Mouse (Mus musculus) hindbrain, embryonic 13.5 days (tissue): Measurements from ENCODE around the gene C1qtnf5. TPM values are rescaled to one million over a fixed set of nuclear protein-coding genes. Genes with fewer than 3 reads are reported as not detected.

Source experiments
- ATAC-seq: fragments of 200-750 bp; cut with Nextera tagmentation; 2 replicates; pipeline ENCODE4 v1.8.0; 2017; ENCODE audit warnings: moderate TSS enrichment; ENCODE audit not compliant: low FRiP score
- H3K27ac ChIP-seq: fragments of 300-500 bp; sonication (generic); 2 replicates; pipeline ENCODE4 v1.5.1; 2015; ENCODE audit warnings: inconsistent platforms, mild to moderate bottlenecking, moderate library complexity
- H3K27me3 ChIP-seq: fragments of 300-500 bp; sonication (generic); 2 replicates; pipeline ENCODE4 v1.6.1; 2015; ENCODE audit warnings: mild to moderate bottlenecking, inconsistent platforms
- H3K36me3 ChIP-seq: fragments of 300-500 bp; sonication (generic); 2 replicates; pipeline ENCODE4 v1.6.1; 2015; ENCODE audit warnings: mild to moderate bottlenecking, inconsistent platforms
- H3K4me1 ChIP-seq: fragments of 300-500 bp; sonication (generic); replicated peaks from 2 replicates; pipeline ENCODE4 v1.6.1; 2015; ENCODE audit warnings: inconsistent platforms
- H3K4me2 ChIP-seq: fragments of 300-500 bp; sonication (generic); 2 replicates; pipeline ENCODE4 v1.6.1; 2015; ENCODE audit warnings: inconsistent platforms, mild to moderate bottlenecking, moderate library complexity
- H3K4me3 ChIP-seq: fragments of 300-500 bp; sonication (generic); 2 replicates; pipeline ENCODE4 v1.5.1; 2015; ENCODE audit warnings: mild to moderate bottlenecking, inconsistent platforms
- H3K9ac ChIP-seq: fragments of 300-500 bp; sonication (generic); 2 replicates; pipeline ENCODE4 v1.6.1; 2015; ENCODE audit warnings: mild to moderate bottlenecking, inconsistent platforms
- H3K9me3 ChIP-seq: fragments of 300-500 bp; sonication (generic); 2 replicates; pipeline ENCODE4 v1.6.1; 2016; ENCODE audit warnings: inconsistent platforms
- WGBS: fragments of 180-500 bp; shearing (Covaris S2); methylation state at CpG from one replicate; pipeline ENCODE4 v1.1.7; 2015; 5-methylcytosine and 5-hydroxymethylcytosine counted together
- polyA plus RNA-seq: library from polyadenylated mRNA; unstranded; fragments of >200 nt; fragmentation: Nextera tagmentation; extraction: Ambion mirVana; gene quantifications from 2 replicates; pipeline ENCODE4 v1.2.1, GENCODE M21; 2015

C1qtnf5 gene
- polyA plus RNA-seq, 1 experiment from 2014 or later = 5.3 TPM

GRCm38 (mm10) chr9:44113105-44113789 is 6.2 kb downstream of the C1qtnf5 start, which contains the start of the genes Gm49380 and Rnf26:
Gene Gm49380, minus strand, starts transcription at chr9:44113500.
Gene Rnf26, minus strand, starts transcription at chr9:44113517.
- H3K4me1 ChIP-seq = peaks cover 40% of the 10 kb centered on the region
- under 1% methylated on average over 51 of the region's 51 CpGs for WGBS
- H3K27me3 ChIP-seq = no peaks in the 10 kb centered on the region
- H3K36me3 ChIP-seq = no peaks in the 10 kb centered on the region
- H3K27ac ChIP-seq = peak within 1 kb of the TSS; percentile 64
- peak; percentile 96 for ATAC-seq
- H3K4me2 ChIP-seq = peak within 1 kb of the TSS; percentile 62
- peak within 1 kb of the TSS; percentile 71 for H3K4me3 ChIP-seq
- H3K9me3 ChIP-seq = no peaks in the 10 kb centered on the region
- peak within 1 kb of the TSS; percentile 77 for H3K9ac ChIP-seq

- H3K36me3 ChIP-seq = no peaks in the 10 kb centered on the region
- no peak overlapping the region for H3K9ac ChIP-seq
- peaks cover 28% of the 10 kb centered on the region for H3K4me1 ChIP-seq
- no peak overlapping the region for H3K4me2 ChIP-seq
- H3K27ac ChIP-seq = no peak overlapping the region
- no peak overlapping the region for H3K4me3 ChIP-seq
- no peaks in the 10 kb centered on the region for H3K27me3 ChIP-seq
- H3K9me3 ChIP-seq = no peaks in the 10 kb centered on the region
- no peak for ATAC-seq
- WGBS = 93% methylated on average over 2 of the region's 2 CpGs
Observed at GRCm38 (mm10) chr9:44114453-44114852, 7.4 kb downstream of the C1qtnf5 start.

GRCm38 (mm10) chr9:44115599-44115998 is 8.6 kb downstream of the C1qtnf5 start:
- Histone ChIP-seq H3K4me2 (no peak overlapping the region), H3K9me3 (no peaks in the 10 kb centered on the region), H3K4me1 (peaks cover 17% of the 10 kb centered on the region), H3K27ac (no peak overlapping the region), H3K36me3 (no peaks in the 10 kb centered on the region), H3K27me3 (no peaks in the 10 kb centered on the region), H3K4me3 (no peak overlapping the region), H3K9ac (no peak overlapping the region)
- WGBS = 92% methylated on average over 9 of the region's 9 CpGs
- ATAC-seq = no peak

GRCm38 (mm10) chr9:44116182-44116581 is 9.1 kb downstream of the C1qtnf5 start:
- no peak overlapping the region for H3K27ac ChIP-seq

GRCm38 (mm10) chr9:44119011-44119410 is 12.0 kb downstream of the C1qtnf5 start:
- no peak for ATAC-seq
- no peak overlapping the region for H3K4me3 ChIP-seq
- H3K9ac ChIP-seq = no peak overlapping the region
- H3K4me1 ChIP-seq = no peaks in the 10 kb centered on the region
- H3K27me3 ChIP-seq = no peaks in the 10 kb centered on the region
- no peak overlapping the region for H3K27ac ChIP-seq
- no peaks in the 10 kb centered on the region for H3K9me3 ChIP-seq
- no peak overlapping the region for H3K4me2 ChIP-seq
- WGBS = 48% methylated on average over 5 of the region's 5 CpGs
- H3K36me3 ChIP-seq = no peaks in the 10 kb centered on the region

More at GRCm38 (mm10) chr9:44116182-44116581, 9.1 kb downstream of the C1qtnf5 start:
- Histone ChIP-seq H3K9ac (no peak overlapping the region), H3K4me3 (no peak overlapping the region), H3K4me1 (peaks cover 13% of the 10 kb centered on the region), H3K4me2 (no peak overlapping the region), H3K9me3 (no peaks in the 10 kb centered on the region), H3K27me3 (no peaks in the 10 kb centered on the region), H3K36me3 (no peaks in the 10 kb centered on the region)
- 89% methylated on average over 4 of the region's 4 CpGs for WGBS
- no peak for ATAC-seq

GRCm38 (mm10) chr9:44119948-44120465 is 13.0 kb downstream of the C1qtnf5 start:
- Histone ChIP-seq H3K36me3 (no peaks in the 10 kb centered on the region), H3K9ac (no peak overlapping the region), H3K27ac (no peak overlapping the region), H3K9me3 (no peaks in the 10 kb centered on the region), H3K4me1 (peaks cover under 1% of the 10 kb centered on the region; the same call in 1 of the 2 replicates), H3K27me3 (no peaks in the 10 kb centered on the region), H3K4me2 (no peak overlapping the region), H3K4me3 (no peak overlapping the region)
- ATAC-seq = no peak
- 86% methylated on average over 8 of the region's 8 CpGs for WGBS

- WGBS = 67% methylated on average over 6 of the region's 6 CpGs
- Histone ChIP-seq H3K9ac (no peak overlapping the region), H3K27ac (no peak overlapping the region), H3K4me1 (peaks cover 9% of the 10 kb centered on the region; the same call in 1 of the 2 replicates), H3K9me3 (no peaks in the 10 kb centered on the region), H3K27me3 (0 out of 2 replicates have a peak, but pooled peaks cover 9% of the 10 kb centered on the region), H3K4me3 (no peak overlapping the region), H3K36me3 (no peaks in the 10 kb centered on the region), H3K4me2 (no peak overlapping the region)
- no peak for ATAC-seq
Observed at GRCm38 (mm10) chr9:44124317-44124716, 17.3 kb downstream of the C1qtnf5 start.

GRCm38 (mm10) chr9:44125026-44125425 is 18.0 kb downstream of the C1qtnf5 start:
- no peak for ATAC-seq
- Histone ChIP-seq H3K9me3 (no peaks in the 10 kb centered on the region), H3K4me1 (peaks cover 15% of the 10 kb centered on the region), H3K4me2 (no peak overlapping the region), H3K9ac (no peak overlapping the region), H3K27ac (no peak overlapping the region), H3K36me3 (no peaks in the 10 kb centered on the region), H3K4me3 (no peak overlapping the region), H3K27me3 (peaks cover 15% of the 10 kb centered on the region; the same call in 1 of the 2 replicates)
- WGBS = 19% methylated on average over 5 of the region's 5 CpGs

DNA sequence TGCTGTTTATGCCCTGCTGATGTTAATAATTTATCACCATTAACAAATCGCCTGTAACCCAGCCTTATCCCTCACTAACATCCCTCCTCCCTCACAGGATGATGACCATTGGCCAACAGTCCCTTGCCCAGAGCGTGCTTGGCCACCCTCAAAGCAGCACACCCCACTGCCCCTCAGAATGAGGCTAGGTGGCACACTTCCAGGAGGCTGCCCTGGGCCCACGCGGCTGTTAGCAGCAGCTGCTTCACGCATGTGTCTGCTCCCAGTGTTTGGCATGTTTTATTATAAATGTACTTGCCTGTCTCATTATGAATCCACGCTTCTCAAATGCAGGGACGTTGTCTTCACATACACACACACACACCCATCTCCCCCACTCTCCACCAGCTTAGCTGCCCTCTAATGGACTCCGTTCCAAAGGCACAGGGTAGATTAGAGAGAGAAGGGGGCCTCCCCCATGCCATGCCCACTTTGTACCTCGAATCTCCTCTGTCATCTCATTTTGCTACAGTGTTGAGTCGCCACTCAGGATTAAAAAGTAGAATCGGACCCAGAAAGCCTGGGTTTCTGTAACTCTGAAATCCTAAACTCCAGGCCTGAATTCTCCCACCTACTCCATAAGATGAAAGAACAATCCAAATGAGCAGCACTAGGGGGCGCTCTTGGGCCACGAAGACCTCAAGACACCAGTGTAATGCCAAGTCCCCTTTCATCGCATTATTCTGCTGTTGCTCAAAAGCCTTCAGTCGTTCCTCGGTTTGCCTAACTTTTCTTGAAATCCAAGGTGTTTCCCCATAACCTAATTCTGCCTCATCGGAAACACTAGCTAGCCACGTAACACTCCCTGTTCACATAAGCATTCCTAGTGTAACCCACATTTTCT is 18.7 kb downstream of the C1qtnf5 start:
- Histone ChIP-seq H3K27ac (no peak overlapping the region), H3K27me3 (peaks cover 21% of the 10 kb centered on the region), H3K4me3 (no peak overlapping the region), H3K36me3 (no peaks in the 10 kb centered on the region), H3K9ac (no peak overlapping the region), H3K4me2 (no peak overlapping the region), H3K4me1 (peaks cover 23% of the 10 kb centered on the region), H3K9me3 (no peaks in the 10 kb centered on the region)
- 28% methylated on average over 18 of the region's 18 CpGs for whole genome bisulfite sequencing
- ATAC-seq = no peak

GRCm38 (mm10) chr9:44126746-44127145 is 19.7 kb downstream of the C1qtnf5 start:
- 93% methylated on average over 3 of the region's 3 CpGs for WGBS
- H3K27ac ChIP-seq = no peak overlapping the region

GRCm38 (mm10) chr9:44127351-44127801 is 20.3 kb downstream of the C1qtnf5 start:
- Histone ChIP-seq H3K9me3 (no peaks in the 10 kb centered on the region), H3K36me3 (no peaks in the 10 kb centered on the region), H3K4me2 (no peak overlapping the region), H3K27ac (no peak overlapping the region), H3K4me1 (peaks cover 29% of the 10 kb centered on the region), H3K9ac (no peak overlapping the region), H3K4me3 (no peak overlapping the region), H3K27me3 (peaks cover 36% of the 10 kb centered on the region)
- no peak for ATAC-seq
- 59% methylated on average over 3 of the region's 3 CpGs for WGBS

More at GRCm38 (mm10) chr9:44126746-44127145, 19.7 kb downstream of the C1qtnf5 start:
- H3K4me2 ChIP-seq = no peak overlapping the region
- ATAC-seq = no peak
- peaks cover 30% of the 10 kb centered on the region for H3K27me3 ChIP-seq
- no peaks in the 10 kb centered on the region for H3K9me3 ChIP-seq
- no peak overlapping the region for H3K4me3 ChIP-seq
- H3K36me3 ChIP-seq = no peaks in the 10 kb centered on the region
- peaks cover 29% of the 10 kb centered on the region for H3K4me1 ChIP-seq
- H3K9ac ChIP-seq = no peak overlapping the region

DNA sequence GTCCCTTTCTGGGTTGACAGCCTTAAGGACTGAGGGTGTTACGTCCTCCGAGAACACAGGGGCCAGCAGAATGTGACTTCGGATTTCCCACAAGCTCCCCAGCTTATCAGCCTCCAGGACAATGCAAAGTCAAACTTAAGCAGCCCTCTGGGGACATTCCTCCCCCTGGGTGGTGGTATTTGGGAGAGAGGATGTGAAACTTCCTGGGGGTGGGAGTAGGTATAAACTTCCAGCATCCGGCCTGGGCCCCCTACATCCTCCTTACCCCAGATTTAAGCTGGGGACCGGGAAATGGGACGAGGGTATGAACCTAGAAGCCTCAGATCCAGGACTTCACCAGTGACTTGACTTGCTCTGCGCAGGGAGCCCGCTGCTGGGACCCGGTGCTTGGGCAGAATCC is 22.6 kb downstream of the C1qtnf5 start:
- Histone ChIP-seq H3K27me3 (peaks cover 59% of the 10 kb centered on the region), H3K4me2 (peak overlapping the region; percentile 62), H3K27ac (peak overlapping the region; percentile 67), H3K4me1 (peaks cover 46% of the 10 kb centered on the region), H3K9me3 (no peaks in the 10 kb centered on the region), H3K4me3 (peak overlapping the region; percentile 37), H3K9ac (peak overlapping the region; percentile 68), H3K36me3 (no peaks in the 10 kb centered on the region)
- ATAC-seq = no peak
- WGBS = 6% methylated on average over 9 of the region's 9 CpGs
